Mouse (Mus musculus) forebrain, embryonic 11.5 days (tissue): ENCODE measurements around the gene Tmem88. TPM values are rescaled to one million over a fixed set of nuclear protein-coding genes. Genes with fewer than 3 reads are reported as not detected.
A peak's percentile ranks its signal among the peaks of the same experiment; 100 is the strongest.

Source experiments
- ATAC-seq: fragments of 200-750 bp; cut with Nextera tagmentation; replicated peaks from 2 replicates; pipeline ENCODE4 v1.8.0; 2017; ENCODE audit warnings: moderate TSS enrichment; ENCODE audit not compliant: low FRiP score
- DNase-seq: peaks from one replicate; pipeline ENCODE4 v3.0.0-alpha.2; 2017; ENCODE audit warnings: low spot score
- H3K27ac ChIP-seq: fragments of 300-500 bp; sonication (generic); 2 replicates; pipeline ENCODE4 v1.5.1; 2014; ENCODE audit warnings: low read depth, low read length
- H3K27me3 ChIP-seq: fragments of 300-500 bp; sonication (generic); 2 replicates; pipeline ENCODE4 v1.6.1; 2014; ENCODE audit warnings: mild to moderate bottlenecking, low read length, mixed read lengths; ENCODE audit not compliant: control insufficient read depth, insufficient read depth
- H3K36me3 ChIP-seq: fragments of 300-500 bp; sonication (generic); 2 replicates; pipeline ENCODE4 v1.6.1; 2014; ENCODE audit warnings: mild to moderate bottlenecking, low read length, moderate library complexity, mixed read lengths; ENCODE audit not compliant: control insufficient read depth, insufficient read depth
- H3K4me1 ChIP-seq: fragments of 300-500 bp; sonication (generic); replicated peaks from 2 replicates; pipeline ENCODE4 v1.6.1; 2014; ENCODE audit warnings: low read length, mixed read lengths; ENCODE audit not compliant: control insufficient read depth, insufficient read depth
- H3K4me2 ChIP-seq: fragments of 300-500 bp; sonication (generic); 2 replicates; pipeline ENCODE4 v1.6.1; 2014; ENCODE audit warnings: low read depth, mild to moderate bottlenecking, low read length, moderate library complexity, mixed read lengths; ENCODE audit not compliant: severe bottlenecking
- H3K4me3 ChIP-seq: fragments of 300-500 bp; sonication (generic); 2 replicates; pipeline ENCODE4 v1.5.1; 2014; ENCODE audit warnings: low read depth, low read length
- H3K9ac ChIP-seq: fragments of 300-500 bp; sonication (generic); 2 replicates; pipeline ENCODE4 v1.6.1; 2014; ENCODE audit warnings: low read length
- H3K9me3 ChIP-seq: fragments of 300-500 bp; sonication (generic); 2 replicates; pipeline ENCODE4 v1.6.1; 2016; ENCODE audit warnings: low read length, mixed read lengths; ENCODE audit not compliant: control insufficient read depth
- WGBS: fragments of 180-500 bp; shearing (Covaris S2); extraction: QIAGEN DNeasy Blood & Tissue Kit; methylation state at CpG from one replicate; pipeline ENCODE4 v1.1.7; 2014; 5-methylcytosine and 5-hydroxymethylcytosine counted together
- polyA plus RNA-seq: library from polyadenylated mRNA; unstranded; fragments of >200 nt; fragmentation: Nextera tagmentation; extraction: Ambion mirVana; gene quantifications from 2 replicates; pipeline ENCODE4 v1.2.1, GENCODE M21; 2014

Tmem88 gene
- polyA plus RNA-seq, 1 experiment from 2014 or later, result 15.6 TPM

DNA sequence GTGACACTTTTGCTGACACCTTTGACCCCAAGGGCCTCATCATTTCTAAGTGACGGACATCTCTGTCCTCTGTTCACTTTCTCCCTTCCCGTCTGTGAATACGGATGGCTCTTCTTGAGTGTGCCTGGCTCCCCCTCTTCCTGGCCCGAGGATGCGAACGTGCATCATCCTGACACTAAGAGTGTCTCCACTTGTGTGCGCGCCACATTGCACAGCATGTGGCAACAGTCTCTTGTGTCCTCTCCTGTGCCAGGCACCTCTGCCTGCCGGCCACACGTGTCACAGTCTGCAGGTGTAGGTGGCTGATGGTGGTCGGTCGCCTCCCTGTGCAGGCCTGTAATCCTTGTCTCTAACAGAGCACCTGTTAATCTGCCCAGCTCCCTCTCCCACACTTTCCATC is 26.4 kb downstream of the Tmem88 start:
- Histone ChIP-seq H3K4me2 (peak overlapping the region; percentile 13; the same call in 1 of the 2 replicates), H3K27me3 (no peaks in the 10 kb centered on the region), H3K9ac (peak overlapping the region; percentile 42; the same call in 1 of the 2 replicates), H3K27ac (peak overlapping the region; percentile 70), H3K36me3 (no peaks in the 10 kb centered on the region; the same call in 1 of the 2 replicates), H3K9me3 (no peaks in the 10 kb centered on the region), H3K4me1 (peaks cover 22% of the 10 kb centered on the region), H3K4me3 (no peak overlapping the region)
- DNase-seq, result no peak
- ATAC-seq, result no peak
- 41% methylated on average over 12 of the region's 12 CpGs for WGBS

DNA sequence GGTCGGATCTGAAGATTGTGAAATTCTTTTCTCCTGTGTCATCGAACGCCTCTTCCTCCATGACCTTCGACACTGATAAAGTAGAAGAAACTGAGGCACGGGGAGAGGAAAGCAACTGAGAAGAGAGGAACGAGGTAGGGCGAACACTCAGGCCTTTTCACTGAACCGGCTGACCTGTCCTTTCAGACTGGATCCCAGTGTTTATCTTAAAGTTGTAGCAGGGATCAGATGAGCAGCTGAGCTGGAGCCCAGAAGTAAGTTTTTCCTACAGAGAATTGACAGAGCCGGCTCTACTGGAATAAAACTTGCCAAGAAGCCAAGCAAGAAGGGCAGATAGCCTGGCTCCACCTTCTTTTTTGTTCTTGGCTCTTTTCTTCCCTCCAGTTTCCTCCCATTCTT is 27.2 kb downstream of the Tmem88 start:
- no peaks in the 10 kb centered on the region for H3K27me3 ChIP-seq
- H3K4me2 ChIP-seq, result peak overlapping the region; percentile 13; the same call in 1 of the 2 replicates
- H3K36me3 ChIP-seq, result no peaks in the 10 kb centered on the region; the same call in 1 of the 2 replicates
- no peaks in the 10 kb centered on the region for H3K9me3 ChIP-seq
- 12% methylated on average over 9 of the region's 9 CpGs for WGBS
- ATAC-seq, result no peak
- no peak for DNase-seq
- no peak overlapping the region; the same call in 1 of the 2 replicates for H3K4me3 ChIP-seq
- H3K27ac ChIP-seq, result peak overlapping the region; percentile 70
- H3K9ac ChIP-seq, result peak overlapping the region; percentile 42
- peaks cover 27% of the 10 kb centered on the region for H3K4me1 ChIP-seq

DNA sequence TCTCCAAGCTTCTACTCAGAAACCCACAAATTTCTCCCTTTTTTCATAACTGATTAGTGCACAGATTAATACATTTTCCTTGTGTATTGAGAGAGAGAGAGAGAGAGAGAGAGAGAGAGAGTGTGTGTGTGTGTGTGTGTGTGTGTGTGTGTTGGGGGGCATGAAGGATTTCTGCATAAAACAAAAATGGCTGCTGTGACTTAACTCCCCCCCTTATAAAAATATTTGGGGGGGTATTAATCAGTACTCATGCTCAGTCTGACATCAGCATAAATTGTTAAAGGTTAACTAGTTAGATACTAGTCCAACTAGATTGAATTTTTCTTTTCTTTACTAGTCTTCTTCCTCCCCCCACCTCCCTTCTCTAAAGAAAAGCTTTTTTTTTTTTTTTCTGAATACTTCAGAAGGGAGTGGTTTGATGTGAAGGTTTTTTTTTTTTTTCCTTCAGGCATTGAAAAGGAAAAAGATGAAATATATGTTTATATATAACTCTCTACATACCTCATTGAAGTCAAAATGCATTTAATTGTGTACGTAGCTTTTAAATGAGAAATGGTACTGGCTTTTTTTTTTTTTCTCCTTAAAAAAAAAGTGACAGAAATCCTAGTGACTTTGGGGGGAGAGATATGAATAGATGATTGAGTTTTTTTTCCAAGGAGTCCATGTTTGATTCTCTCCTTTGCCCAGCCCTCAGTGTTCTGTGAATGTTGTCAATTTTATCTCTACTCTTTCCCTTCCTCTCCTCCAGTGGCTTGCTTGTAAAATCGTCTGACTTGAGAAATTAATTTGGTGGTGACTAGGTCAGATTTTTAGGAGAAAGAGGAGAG is 27.8 kb downstream of the Tmem88 start:
- peak overlapping the region; percentile 97 for H3K4me3 ChIP-seq
- peak overlapping the region; percentile 92 for H3K4me2 ChIP-seq
- H3K9ac ChIP-seq, result peak overlapping the region; percentile 99
- H3K4me1 ChIP-seq, result peaks cover 33% of the 10 kb centered on the region
- DNase-seq, result no peak
- no peaks in the 10 kb centered on the region for H3K27me3 ChIP-seq
- 32% methylated on average over 2 of the region's 2 CpGs for WGBS
- no peaks in the 10 kb centered on the region; the same call in 1 of the 2 replicates for H3K36me3 ChIP-seq
- no peak for ATAC-seq
- H3K9me3 ChIP-seq, result no peaks in the 10 kb centered on the region
- peak overlapping the region; percentile 98 for H3K27ac ChIP-seq

DNA sequence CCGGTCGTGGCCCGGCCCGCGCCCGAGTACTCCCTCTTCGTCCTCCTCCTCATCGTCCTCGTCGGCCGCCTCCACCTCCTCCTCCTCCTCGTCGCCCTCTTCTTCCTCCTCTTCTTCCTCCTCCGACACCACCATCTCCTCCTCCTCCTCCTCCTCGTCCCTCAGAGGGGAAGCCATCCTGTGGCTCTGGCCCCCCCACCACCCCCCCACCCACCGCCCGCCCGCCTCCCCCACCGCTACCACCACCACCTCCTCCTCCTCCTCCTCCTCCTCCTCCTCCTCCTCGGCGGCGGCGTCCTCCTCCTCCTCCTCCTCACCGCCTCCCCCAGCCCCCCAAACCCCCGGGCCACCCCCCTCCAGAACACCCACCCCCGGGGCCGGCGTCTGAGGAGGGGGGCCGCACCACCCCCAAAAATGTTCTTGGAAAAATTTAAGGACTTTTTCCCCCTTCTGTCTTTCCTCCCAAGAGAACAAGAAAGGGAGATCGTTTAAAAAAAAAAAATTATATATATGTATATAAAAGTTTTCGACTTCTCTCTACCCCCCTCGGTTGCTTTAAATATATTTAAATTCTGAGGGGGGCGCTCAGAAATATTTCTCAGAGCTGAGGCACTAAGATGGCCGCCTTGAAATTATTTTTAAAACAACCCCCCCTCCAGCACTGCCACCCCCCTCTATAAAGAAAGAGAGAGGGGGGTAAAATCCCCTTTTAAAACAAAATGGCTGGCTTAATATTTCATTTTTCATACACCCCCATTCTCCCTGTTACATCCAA is 28.6 kb downstream of the Tmem88 start, which contains the start of gene Chd3:
Gene Chd3 (minus strand): TSS at position 192 of the 775 bp plus-strand sequence.
- Histone ChIP-seq H3K4me2 (peak within 1 kb of the TSS; percentile 92), H3K4me1 (peaks cover 40% of the 10 kb centered on the region), H3K27me3 (no peaks in the 10 kb centered on the region), H3K9ac (peak within 1 kb of the TSS; percentile 99), H3K27ac (peak within 1 kb of the TSS; percentile 98), H3K4me3 (peak within 1 kb of the TSS; percentile 97), H3K36me3 (no peaks in the 10 kb centered on the region; the same call in 1 of the 2 replicates), H3K9me3 (no peaks in the 10 kb centered on the region)
- ATAC-seq (no peak), DNase-seq (no peak)
- 3% methylated on average over 13 of the region's 34 CpGs for WGBS

DNA sequence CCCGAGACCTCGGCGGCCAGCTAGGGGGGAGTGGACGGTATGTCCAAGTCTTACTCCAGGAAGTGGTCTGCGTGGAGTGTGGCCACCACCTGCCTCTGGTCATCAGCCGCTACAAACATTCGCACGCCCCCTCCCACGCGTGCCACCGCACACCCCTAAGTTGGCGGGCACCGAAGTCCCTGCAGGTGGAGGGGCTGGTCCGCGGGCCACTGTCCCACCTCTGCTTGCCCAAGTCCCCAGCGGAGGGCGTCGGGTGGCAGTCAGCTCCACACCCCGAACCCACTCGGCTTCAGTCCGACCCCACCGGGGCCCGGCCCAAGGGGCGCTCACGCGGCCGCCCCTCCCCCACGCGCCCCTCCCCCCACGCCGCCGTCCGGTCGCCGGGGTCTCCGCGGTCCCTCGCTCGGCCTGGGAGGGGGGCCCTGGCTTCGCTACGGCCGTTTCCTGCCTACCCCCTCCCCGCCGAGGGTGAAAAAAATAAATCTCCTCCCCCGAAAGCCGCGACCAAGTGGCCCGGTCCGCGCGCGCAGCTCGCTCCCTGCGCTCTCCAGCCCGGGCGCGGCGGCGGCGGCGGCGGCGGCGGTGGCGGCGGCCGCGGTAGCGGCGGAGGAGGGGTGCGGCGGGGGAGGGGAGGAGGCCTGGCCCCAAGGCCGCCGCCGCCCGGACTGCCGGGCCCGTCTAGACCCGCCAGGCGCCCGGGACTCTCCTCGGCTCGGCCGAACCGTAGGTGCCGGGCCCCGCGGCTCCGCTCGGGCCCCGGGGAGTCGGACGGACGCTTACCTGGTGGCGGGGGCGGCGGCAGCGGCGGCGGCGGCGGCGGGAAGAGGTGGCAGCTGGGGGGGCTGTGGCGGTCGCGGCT is 29.4 kb downstream of the Tmem88 start:
- WGBS, result under 1% methylated on average over 66 of the region's 106 CpGs

DNA sequence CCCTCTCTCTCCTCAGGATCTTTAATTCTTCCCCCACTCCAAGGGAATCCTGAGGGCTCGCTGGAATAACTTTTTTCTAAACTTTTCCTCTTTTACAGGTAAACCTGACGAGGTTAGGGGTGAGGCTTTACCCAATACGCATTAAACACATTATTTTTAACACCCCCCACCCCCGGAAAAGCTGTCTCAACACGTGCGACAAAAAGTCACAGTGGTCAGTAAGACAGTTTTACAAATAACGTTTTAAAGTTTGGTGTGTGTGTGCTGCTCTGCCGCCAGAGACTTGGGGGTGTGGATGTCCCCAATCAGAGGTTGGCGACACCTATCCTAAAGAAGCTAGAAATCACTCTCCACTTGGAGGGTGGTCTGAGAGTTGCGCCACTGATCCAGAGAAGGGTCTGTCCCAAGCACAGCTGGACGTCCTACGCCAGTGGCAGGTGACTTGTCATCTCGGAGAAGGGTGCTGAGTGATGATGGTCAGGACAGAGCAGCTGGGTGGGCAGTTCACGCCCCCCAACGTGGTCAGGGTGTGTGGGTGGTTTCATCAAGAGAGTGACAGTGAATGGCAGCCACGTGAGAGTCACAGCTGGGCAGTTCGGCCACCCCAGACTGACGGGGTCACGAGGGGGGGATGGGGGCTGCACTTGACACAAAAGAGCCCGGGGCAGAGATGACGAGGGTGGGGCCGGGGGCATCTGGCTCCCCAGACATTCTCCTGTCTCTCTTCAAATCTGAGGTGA is 30.2 kb downstream of the Tmem88 start:
- H3K9ac ChIP-seq, result peak overlapping the region; percentile 99

More for the DNA sequence above, 29.4 kb downstream of the Tmem88 start:
- Histone ChIP-seq H3K27me3 (no peaks in the 10 kb centered on the region), H3K9me3 (no peaks in the 10 kb centered on the region), H3K4me2 (peak overlapping the region; percentile 92), H3K9ac (peak overlapping the region; percentile 99), H3K4me1 (peaks cover 42% of the 10 kb centered on the region), H3K4me3 (peak overlapping the region; percentile 97), H3K27ac (peak overlapping the region; percentile 98), H3K36me3 (no peaks in the 10 kb centered on the region; the same call in none of the 2 replicates)
- peak; percentile 83 for DNase-seq
- peak; percentile 44 for ATAC-seq

DNA sequence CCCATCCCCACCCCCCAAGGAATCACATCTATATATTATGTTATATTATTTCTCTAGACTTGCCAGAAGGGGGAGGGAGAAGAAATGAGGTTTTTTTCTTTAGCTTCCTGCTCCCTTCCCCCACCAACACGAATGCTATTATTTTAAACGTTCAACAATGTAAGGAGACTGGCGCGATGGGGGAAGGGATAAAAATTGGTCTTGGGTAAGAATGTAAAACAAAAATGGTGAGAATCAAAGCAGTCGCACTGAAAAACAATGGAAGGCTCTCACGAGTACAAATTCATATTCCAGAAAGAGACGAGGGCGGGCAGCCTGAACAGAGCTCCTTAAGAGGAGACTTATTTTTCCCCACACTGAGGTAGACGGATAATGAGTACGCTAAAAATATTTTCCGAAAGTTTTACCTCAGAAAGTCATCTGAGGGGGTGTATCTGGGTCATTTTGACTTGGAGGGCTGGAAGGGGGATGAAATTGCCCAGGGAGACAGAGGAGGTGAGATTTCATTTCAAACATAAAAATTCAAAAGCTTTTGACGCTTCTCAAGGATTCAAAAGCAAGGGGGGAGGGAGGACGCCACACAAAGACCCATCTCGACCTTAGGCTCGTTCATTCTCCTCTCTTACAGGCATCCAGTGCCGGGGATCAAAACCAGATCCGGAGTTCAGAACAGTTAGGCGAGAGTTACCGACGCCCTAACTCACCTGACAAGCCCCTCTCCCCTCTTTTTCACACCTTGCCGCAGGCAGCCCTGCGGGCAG is 31.0 kb downstream of the Tmem88 start:
- H3K9me3 ChIP-seq, result no peaks in the 10 kb centered on the region
- H3K4me1 ChIP-seq, result peaks cover 38% of the 10 kb centered on the region
- DNase-seq (no peak), ATAC-seq (no peak)
- peak overlapping the region; percentile 92 for H3K4me2 ChIP-seq
- under 1% methylated on average over 22 of the region's 22 CpGs for WGBS
- peak overlapping the region; percentile 98 for H3K27ac ChIP-seq
- H3K9ac ChIP-seq, result peak overlapping the region; percentile 99
- peak overlapping the region; percentile 97 for H3K4me3 ChIP-seq
- peaks cover 7% of the 10 kb centered on the region for H3K36me3 ChIP-seq
- H3K27me3 ChIP-seq, result no peaks in the 10 kb centered on the region

More for the DNA sequence above, 30.2 kb downstream of the Tmem88 start:
- 0 out of 2 replicates have a peak, but pooled peaks have one; percentile 26 for ATAC-seq
- no peaks in the 10 kb centered on the region for H3K9me3 ChIP-seq
- WGBS, result under 1% methylated on average over 22 of the region's 22 CpGs
- peaks cover 7% of the 10 kb centered on the region for H3K36me3 ChIP-seq
- peak overlapping the region; percentile 98 for H3K27ac ChIP-seq
- peaks cover 42% of the 10 kb centered on the region for H3K4me1 ChIP-seq
- H3K4me2 ChIP-seq, result peak overlapping the region; percentile 92
- H3K27me3 ChIP-seq, result no peaks in the 10 kb centered on the region
- peak overlapping the region; percentile 97 for H3K4me3 ChIP-seq
- DNase-seq, result peak; percentile 81
